Mouse (Mus musculus) midbrain, embryonic 10.5 days (tissue): ENCODE measurements around the gene Sema3b. TPM values are rescaled to one million over a fixed set of nuclear protein-coding genes. Genes with fewer than 3 reads are reported as not detected.
A peak's percentile ranks its signal among the peaks of the same experiment; 100 is the strongest.
"Not testable (repeated sequence)": the region's sequence is repeated elsewhere in the genome, so short reads cannot be mapped to it uniquely, and the experiment has no call there.

Experiments used
- DNase-seq: peaks from one replicate; pipeline ENCODE4 v3.0.0-alpha.2; 2017; ENCODE audit warnings: low spot score
- H3K27ac ChIP-seq: fragments of 300-500 bp; sonication (generic); replicated peaks from 2 replicates; pipeline ENCODE4 v1.5.1; 2016; ENCODE audit warnings: mild to moderate bottlenecking
- H3K27me3 ChIP-seq: fragments of 300-500 bp; sonication (generic); 2 replicates; pipeline ENCODE4 v1.6.1; 2016; ENCODE audit warnings: low read depth, mild to moderate bottlenecking; ENCODE audit not compliant: poor library complexity, severe bottlenecking
- H3K36me3 ChIP-seq: fragments of 300-500 bp; sonication (generic); 2 replicates; pipeline ENCODE4 v1.6.1; 2016; ENCODE audit warnings: mild to moderate bottlenecking, moderate library complexity
- H3K4me1 ChIP-seq: fragments of 300-500 bp; sonication (generic); 2 replicates; pipeline ENCODE4 v1.6.1; 2016
- H3K4me3 ChIP-seq: fragments of 300-500 bp; sonication (generic); 2 replicates; pipeline ENCODE4 v1.5.1; 2016; ENCODE audit warnings: mild to moderate bottlenecking, moderate library complexity
- H3K9me3 ChIP-seq: fragments of 300-500 bp; sonication (generic); replicated peaks from 2 replicates; pipeline ENCODE4 v1.6.1; 2016; ENCODE audit warnings: mild to moderate bottlenecking
- WGBS: fragments of 180-500 bp; shearing (Covaris S2); methylation state at CpG from one replicate; pipeline ENCODE4 v1.1.7; 2016; 5-methylcytosine and 5-hydroxymethylcytosine counted together
- polyA plus RNA-seq: library from polyadenylated mRNA; unstranded; fragments of >200 nt; fragmentation: Nextera tagmentation; extraction: Ambion mirVana; gene quantifications from 2 replicates; pipeline ENCODE4 v1.2.1, GENCODE M21; 2016

Gene Sema3b
- polyA plus RNA-seq, 1 experiment from 2014 or later = 1.8 TPM

- Histone ChIP-seq H3K4me3 (peak overlapping the region; percentile 89; the same call in 1 of the 2 replicates), H3K4me1 (peaks cover 85% of the 10 kb centered on the region), H3K9me3 (no peaks in the 10 kb centered on the region), H3K27me3 (no peaks in the 10 kb centered on the region), H3K36me3 (peaks cover 52% of the 10 kb centered on the region), H3K27ac (0 out of 2 replicates have a peak overlapping the region, but pooled peaks have one; percentile 98)
- no peak for DNase-seq
- 59% methylated on average over 3 of the region's 3 CpGs for WGBS
These were observed 42.2 kb downstream of the Sema3b start for GRCm38 (mm10) chr9:107566855-107567254.

- DNase-seq = peak; percentile 81
- Histone ChIP-seq H3K27me3 (no peaks in the 10 kb centered on the region), H3K4me1 (peaks cover 79% of the 10 kb centered on the region), H3K36me3 (peaks cover 52% of the 10 kb centered on the region), H3K4me3 (peak overlapping the region; percentile 95; the same call in 1 of the 2 replicates), H3K9me3 (no peaks in the 10 kb centered on the region), H3K27ac (no peak overlapping the region)
- WGBS = 61% methylated on average over 15 of the region's 15 CpGs
These were observed 42.9 kb downstream of the Sema3b start for GRCm38 (mm10) chr9:107566041-107566709.

GRCm38 (mm10) chr9:107565556-107565955 is 43.5 kb downstream of the Sema3b start:
- not testable (repeated sequence) for H3K27ac ChIP-seq, H3K27me3 ChIP-seq, DNase-seq, H3K9me3 ChIP-seq
- Histone ChIP-seq H3K4me1 (peaks cover 73% of the 10 kb centered on the region), H3K36me3 (peaks cover 52% of the 10 kb centered on the region), H3K4me3 (peak overlapping the region; percentile 95; the same call in 1 of the 2 replicates)
- WGBS = 52% methylated on average over 5 of the region's 5 CpGs

- WGBS = under 1% methylated on average over 46 of the region's 46 CpGs
- Histone ChIP-seq H3K27me3 (no peaks in the 10 kb centered on the region), H3K9me3 (no peaks in the 10 kb centered on the region), H3K27ac (peak within 1 kb of the TSS; percentile 87), H3K4me1 (peaks cover 58% of the 10 kb centered on the region), H3K36me3 (peaks cover 71% of the 10 kb centered on the region), H3K4me3 (peak within 1 kb of the TSS; percentile 95)
- DNase-seq = peak; percentile 95
These were observed 45.9 kb downstream of the Sema3b start, which contains the start of gene Tusc2 for GRCm38 (mm10) chr9:107563029-107563581. Gene Tusc2 (plus strand): TSS chr9:107563255.

- Histone ChIP-seq H3K36me3 (peaks cover 51% of the 10 kb centered on the region), H3K27ac (no peak overlapping the region), H3K4me1 (peaks cover 52% of the 10 kb centered on the region), H3K27me3 (peaks cover 23% of the 10 kb centered on the region), H3K4me3 (peak overlapping the region; percentile 88), H3K9me3 (no peaks in the 10 kb centered on the region)
- 85% methylated on average over 3 of the region's 3 CpGs for WGBS
- DNase-seq = no peak
These were observed 52.7 kb downstream of the Sema3b start for GRCm38 (mm10) chr9:107556346-107556745.

- DNase-seq = no peak
- WGBS = 56% methylated on average over 2 of the region's 2 CpGs
- Histone ChIP-seq H3K4me3 (peak overlapping the region; percentile 88), H3K27ac (peak overlapping the region; percentile 96), H3K36me3 (peaks cover 44% of the 10 kb centered on the region), H3K4me1 (peaks cover 59% of the 10 kb centered on the region), H3K9me3 (no peaks in the 10 kb centered on the region), H3K27me3 (peaks cover 30% of the 10 kb centered on the region)
These were observed 53.3 kb downstream of the Sema3b start for GRCm38 (mm10) chr9:107555701-107556100.

GRCm38 (mm10) chr9:107555031-107555457 is 54.0 kb downstream of the Sema3b start:
- WGBS = under 1% methylated on average over 23 of the region's 23 CpGs
- Histone ChIP-seq H3K27me3 (peaks cover 36% of the 10 kb centered on the region), H3K36me3 (peaks cover 38% of the 10 kb centered on the region), H3K27ac (peak overlapping the region; percentile 96), H3K4me3 (peak overlapping the region; percentile 88), H3K9me3 (no peaks in the 10 kb centered on the region), H3K4me1 (peaks cover 65% of the 10 kb centered on the region)
- DNase-seq = no peak

GRCm38 (mm10) chr9:107554319-107554825 is 54.7 kb downstream of the Sema3b start:
- Histone ChIP-seq H3K27ac (peak overlapping the region; percentile 96), H3K4me3 (peak overlapping the region; percentile 88), H3K27me3 (peaks cover 43% of the 10 kb centered on the region), H3K4me1 (peaks cover 69% of the 10 kb centered on the region), H3K9me3 (no peaks in the 10 kb centered on the region), H3K36me3 (peaks cover 31% of the 10 kb centered on the region)
- DNase-seq = peak; percentile 98
- under 1% methylated on average over 53 of the region's 53 CpGs for WGBS

- peaks cover 50% of the 10 kb centered on the region for H3K27me3 ChIP-seq
- H3K4me3 ChIP-seq = peak overlapping the region; percentile 88
- no peak for DNase-seq
- 9% methylated on average over 37 of the region's 37 CpGs for WGBS
- H3K4me1 ChIP-seq = peaks cover 69% of the 10 kb centered on the region
- no peaks in the 10 kb centered on the region for H3K9me3 ChIP-seq
- peaks cover 24% of the 10 kb centered on the region for H3K36me3 ChIP-seq
- peak overlapping the region; percentile 96 for H3K27ac ChIP-seq
These were observed 55.3 kb downstream of the Sema3b start for GRCm38 (mm10) chr9:107553541-107554318.

GRCm38 (mm10) chr9:107552690-107553393 is 56.2 kb downstream of the Sema3b start:
- Histone ChIP-seq H3K9me3 (no peaks in the 10 kb centered on the region), H3K4me1 (peaks cover 73% of the 10 kb centered on the region), H3K27me3 (peaks cover 58% of the 10 kb centered on the region), H3K36me3 (peaks cover 16% of the 10 kb centered on the region), H3K4me3 (peak overlapping the region; percentile 88), H3K27ac (no peak overlapping the region)
- WGBS = 81% methylated on average over 5 of the region's 5 CpGs
- DNase-seq = no peak

GRCm38 (mm10) chr9:107551890-107552355 is 57.1 kb downstream of the Sema3b start:
- H3K9me3 ChIP-seq = no peaks in the 10 kb centered on the region
- H3K36me3 ChIP-seq = peaks cover 6% of the 10 kb centered on the region
- peaks cover 82% of the 10 kb centered on the region for H3K4me1 ChIP-seq
- no peak for DNase-seq
- H3K4me3 ChIP-seq = peak overlapping the region; percentile 58
- peak overlapping the region; percentile 80 for H3K27ac ChIP-seq
- peaks cover 63% of the 10 kb centered on the region for H3K27me3 ChIP-seq
- 3% methylated on average over 8 of the region's 8 CpGs for WGBS
